Mouse (Mus musculus) liver, adult 2 months (tissue): ENCODE results near the gene Mas1.

Source experiments
- CTCF ChIP-seq: fragments of 200-500 bp; IDR thresholded peaks from 2 replicates; pipeline ENCODE4 v1.5.1; 2011; ENCODE audit warnings: low read depth, low read length, control low read depth
- POLR2A ChIP-seq: fragments of 200-500 bp; IDR thresholded peaks from 2 replicates; pipeline ENCODE4 v1.6.1; 2011; ENCODE audit warnings: low read length, control low read depth; ENCODE audit not compliant: insufficient read depth; ENCODE audit errors: extremely low read depth

DNA sequence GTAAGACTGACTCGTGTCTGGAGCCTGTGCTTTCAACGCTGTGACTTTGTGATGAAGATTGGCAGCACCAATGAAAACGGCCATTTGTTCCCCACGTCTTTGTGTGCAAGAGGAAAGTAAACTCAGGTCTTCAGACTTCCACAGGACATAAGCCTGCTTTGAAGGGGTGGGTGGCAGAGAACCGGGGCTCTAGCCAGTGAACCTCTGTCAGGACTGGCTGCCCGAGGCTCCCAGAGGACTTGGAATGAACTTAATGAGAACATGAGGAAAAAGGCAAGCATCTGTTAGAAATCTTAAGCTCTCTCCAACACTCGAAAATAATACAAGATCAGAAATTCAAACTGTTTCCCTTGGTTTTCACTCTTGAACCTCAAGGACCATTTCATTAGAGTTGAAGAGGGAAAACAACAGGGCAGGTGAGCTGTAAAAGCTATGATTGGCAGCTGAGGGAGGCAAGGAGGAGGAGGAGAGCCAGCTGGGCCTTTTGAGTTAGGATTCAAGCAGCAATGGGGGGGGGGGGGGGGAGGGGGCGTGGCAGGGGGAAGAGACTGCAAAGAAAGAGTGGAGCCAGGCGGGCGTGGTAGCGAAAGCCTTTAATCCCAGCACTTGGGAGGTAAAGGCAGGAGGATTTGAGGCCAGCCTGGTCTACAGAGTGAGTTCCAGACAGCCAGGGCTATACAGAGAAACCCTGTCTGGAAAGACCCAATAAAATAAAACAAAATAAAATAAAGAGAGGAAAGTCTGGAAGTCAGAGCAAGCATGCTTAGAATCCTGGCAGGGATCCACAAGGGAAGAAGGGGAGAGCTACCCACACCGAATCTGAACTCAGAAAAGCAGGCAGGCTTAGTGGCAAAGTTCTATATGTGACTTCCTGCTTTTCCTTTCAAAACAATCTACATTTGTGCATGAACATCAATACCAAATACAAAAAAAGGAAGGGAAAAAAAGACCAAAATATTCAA lies 35.7 kb upstream of the Mas1 start:
- TF ChIP-seq POLR2A (no peak), CTCF (no peak)
